Mouse (Mus musculus): ENCODE data around the gene Xntrpc.
"Not testable (repeated sequence)": the region's sequence is repeated elsewhere in the genome, so short reads cannot be mapped to it uniquely, and the experiment has no call there.

Gene Xntrpc

DNA sequence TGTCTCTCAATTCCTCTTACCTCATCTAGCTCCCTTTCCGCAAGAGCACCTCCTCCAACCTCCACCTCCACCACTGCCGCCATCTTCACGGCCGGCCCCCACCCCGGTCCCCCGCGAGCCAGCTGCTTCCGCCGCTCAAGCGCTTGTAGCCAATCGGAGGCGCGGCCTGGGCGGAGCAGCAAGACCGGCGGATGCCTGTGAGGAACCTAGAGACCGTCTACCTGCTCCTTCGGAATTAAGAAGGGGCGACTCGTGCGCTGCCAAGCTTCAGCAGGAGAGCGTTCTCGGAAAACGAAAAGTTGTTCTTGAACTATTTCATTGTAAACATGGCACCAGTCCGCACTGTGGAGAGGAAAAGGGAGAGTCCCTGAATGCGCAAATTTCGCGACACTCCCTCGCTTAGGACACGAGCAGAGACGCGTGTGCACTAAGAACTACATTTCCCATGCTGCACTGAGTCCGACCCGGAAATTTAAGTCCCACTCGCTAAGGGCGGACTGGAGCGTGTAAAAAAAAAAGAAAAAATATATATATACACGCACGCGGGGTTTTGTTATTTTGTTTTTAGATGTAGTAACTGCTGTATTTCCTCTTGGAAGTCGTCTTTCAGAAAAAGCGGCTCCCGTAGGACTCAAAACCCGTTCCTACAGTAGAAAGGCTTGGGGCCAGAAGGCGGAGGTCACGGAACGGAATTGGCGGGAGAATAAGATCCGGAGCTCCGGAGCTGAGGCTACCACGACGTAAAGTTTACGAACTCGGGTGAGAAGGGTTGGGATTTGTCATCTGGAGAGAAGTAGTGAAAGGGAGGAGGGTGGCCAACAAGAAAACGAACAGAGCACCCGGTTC, at the start of gene Xntrpc, which contains the start of the genes Rnf121 and Xndc1:
TSS of gene Xntrpc (plus strand) at position 668 of the 846 bp plus-strand sequence.
TSS of gene Rnf121 (minus strand) at position 424 of the 846 bp plus-strand sequence.
TSS of gene Xndc1 (plus strand) at position 466 of the 846 bp plus-strand sequence.
- DNase-seq (ENCODE audit: inconsistent age in 2 of 2, low spot score in 1 of 2) = peak; percentile 94 to 98

DNA sequence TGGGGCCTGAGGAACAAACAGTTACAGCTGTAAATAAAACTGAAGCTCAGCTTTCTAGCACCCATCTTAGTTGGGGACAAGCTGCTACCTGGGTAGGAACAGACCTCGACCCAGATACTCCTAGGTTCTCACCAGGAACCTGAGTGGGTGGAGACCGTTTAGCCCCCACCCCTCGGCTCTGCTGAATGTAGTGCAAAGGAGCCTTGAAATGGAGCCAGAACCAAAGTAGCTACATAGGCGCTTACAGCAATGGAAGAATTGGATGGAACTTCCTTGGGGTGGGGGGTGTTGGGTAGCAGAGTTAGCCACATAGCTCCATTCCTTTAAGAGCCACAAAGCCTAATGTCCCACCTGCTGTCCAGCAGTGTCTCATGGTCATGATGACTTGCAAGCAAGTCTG, 48.6 kb upstream of the Xntrpc start:
- peak in 1 of 2 experiments; percentile 78 for DNase-seq (ENCODE audit: inconsistent age in 2 of 2, low spot score in 1 of 2)

DNA sequence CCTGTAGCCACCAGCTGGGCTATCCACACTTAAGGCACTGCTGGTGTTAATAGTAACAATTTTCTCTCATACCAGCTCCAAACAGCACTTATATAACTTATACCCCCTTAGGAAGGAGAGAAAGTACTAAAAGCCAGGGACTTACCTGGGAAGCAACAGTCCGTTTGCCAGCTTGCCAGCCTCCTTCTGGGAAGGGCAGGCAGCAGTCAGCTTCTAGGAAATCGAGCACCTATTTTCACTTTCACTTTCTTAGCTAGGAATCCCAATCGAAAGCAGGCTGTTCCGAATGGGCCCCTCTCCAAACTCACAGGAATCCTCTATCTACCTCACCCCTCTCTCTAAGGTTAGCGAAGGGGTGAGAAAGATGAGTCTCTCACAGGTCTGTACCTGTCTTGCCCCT, 48.1 kb upstream of the Xntrpc start:
- no peak for DNase-seq (ENCODE audit: inconsistent age in 2 of 2, low spot score in 1 of 2)

DNA sequence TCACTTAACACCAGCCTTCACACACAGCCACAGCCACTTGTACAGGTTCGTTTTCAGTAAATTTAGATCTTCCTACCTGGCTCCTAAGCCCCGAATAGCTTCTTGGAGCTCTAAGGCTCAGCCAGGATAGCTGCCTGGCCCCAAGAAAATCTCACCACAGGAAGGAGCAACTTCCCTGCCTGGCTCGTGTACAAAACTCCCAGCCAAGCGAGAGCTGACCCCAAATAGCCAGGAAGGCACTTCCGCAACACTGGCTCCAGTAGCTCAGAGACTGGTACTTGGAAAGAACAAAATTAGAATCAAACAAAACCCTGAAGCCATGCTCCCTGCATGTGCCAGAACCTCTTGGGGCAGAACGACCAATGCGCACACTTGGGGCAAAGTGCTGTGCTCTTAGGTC, 47.5 kb upstream of the Xntrpc start:
- peak in 1 of 2 experiments; percentile 74 for DNase-seq (ENCODE audit: inconsistent age in 2 of 2, low spot score in 1 of 2)

DNA sequence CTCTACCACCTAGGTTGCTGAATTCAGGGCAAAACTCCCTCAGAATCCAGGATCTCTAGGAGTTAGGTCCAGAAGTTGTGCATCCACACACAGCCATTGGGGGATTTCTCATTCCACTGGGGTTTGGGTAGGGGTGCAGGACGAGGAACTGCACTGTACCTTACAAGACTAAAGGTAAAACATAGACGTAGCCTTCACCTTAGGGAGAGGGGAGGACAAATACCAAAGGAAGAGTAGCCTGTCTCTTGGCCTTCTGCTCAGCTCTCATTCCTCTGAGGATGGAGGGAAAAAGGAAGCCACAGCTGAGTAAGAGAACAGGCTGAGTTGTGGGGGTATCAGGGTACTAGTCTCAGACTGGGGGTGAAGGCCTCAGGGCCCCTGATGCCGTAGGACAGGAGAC, 46.9 kb upstream of the Xntrpc start, which contains the start of gene Il18bp:
TSS of gene Il18bp (minus strand) at position 101 of the 400 bp plus-strand sequence.
- DNase-seq (ENCODE audit: inconsistent age in 2 of 2, low spot score in 1 of 2) = no peak

- no peak for DNase-seq (ENCODE audit: inconsistent age in 2 of 2, low spot score in 1 of 2)
Measured at GRCm38 (mm10) chr7:102019362-102019761, 46.2 kb upstream of the Xntrpc start.

GRCm38 (mm10) chr7:102020934-102021333, 44.6 kb upstream of the Xntrpc start:
- DNase-seq (ENCODE audit: inconsistent age in 2 of 2, low spot score in 1 of 2) = not testable (repeated sequence)

GRCm38 (mm10) chr7:102023821-102024220, 41.7 kb upstream of the Xntrpc start:
- no peak for DNase-seq (ENCODE audit: inconsistent age in 2 of 2, low spot score in 1 of 2)

DNA sequence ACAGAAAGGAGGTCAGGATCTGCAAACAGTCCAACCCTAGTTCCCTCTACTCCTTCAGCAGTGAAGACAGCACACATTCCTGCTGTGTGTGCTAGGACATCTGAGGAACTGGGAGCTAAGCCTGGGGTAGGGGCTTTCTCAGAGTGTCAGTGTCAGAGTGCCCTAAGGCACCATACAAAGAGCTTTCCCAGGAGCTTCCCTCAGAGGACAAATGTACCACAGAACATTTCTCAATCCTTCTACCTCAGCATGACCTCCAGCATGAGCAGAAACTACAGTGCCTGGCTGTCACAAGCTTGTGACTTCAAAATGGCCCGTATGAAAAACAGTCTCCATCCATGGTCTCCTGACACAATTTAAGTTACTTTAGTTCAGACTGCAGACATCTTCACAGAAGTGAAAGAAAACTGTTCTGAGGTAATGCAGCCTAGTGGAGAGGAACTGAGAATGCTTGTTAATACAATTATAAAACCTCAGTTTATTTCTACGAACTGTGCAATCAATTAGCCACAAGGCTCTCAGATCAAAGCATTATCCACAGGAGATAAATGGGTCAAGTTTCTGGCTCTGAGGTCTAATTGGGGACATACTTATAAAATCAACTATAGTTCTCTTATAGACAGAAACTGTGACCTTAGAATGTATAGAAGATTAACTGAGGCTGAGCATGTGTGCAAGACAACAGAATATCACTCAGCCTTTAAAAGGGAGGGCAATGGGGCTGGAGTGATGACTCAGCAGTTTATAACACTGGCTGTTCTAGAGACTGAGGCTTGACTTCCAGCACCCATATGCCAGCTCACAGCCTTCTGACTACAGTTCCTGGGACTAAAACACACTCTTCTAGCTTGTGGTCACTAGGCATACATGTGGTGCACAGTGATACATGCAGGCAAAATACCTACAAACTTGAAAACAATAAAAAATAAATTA, 40.1 kb upstream of the Xntrpc start:
- DNase-seq (ENCODE audit: inconsistent age in 2 of 2, low spot score in 1 of 2) = peak in 1 of 2 experiments; percentile 72

GRCm38 (mm10) chr7:102034904-102035303, 30.6 kb upstream of the Xntrpc start:
- peak in 1 of 2 experiments; percentile 70 for DNase-seq (ENCODE audit: inconsistent age in 2 of 2, low spot score in 1 of 2)

GRCm38 (mm10) chr7:102035534-102035933, 30.0 kb upstream of the Xntrpc start:
- DNase-seq (ENCODE audit: inconsistent age in 2 of 2, low spot score in 1 of 2) = no peak

- DNase-seq (ENCODE audit: inconsistent age in 2 of 2, low spot score in 1 of 2) = no peak
Measured at GRCm38 (mm10) chr7:102037318-102037717, 28.2 kb upstream of the Xntrpc start.

GRCm38 (mm10) chr7:102042314-102042713, 23.2 kb upstream of the Xntrpc start:
- peak in 1 of 2 experiments; percentile 41 for DNase-seq (ENCODE audit: inconsistent age in 2 of 2, low spot score in 1 of 2)

DNA sequence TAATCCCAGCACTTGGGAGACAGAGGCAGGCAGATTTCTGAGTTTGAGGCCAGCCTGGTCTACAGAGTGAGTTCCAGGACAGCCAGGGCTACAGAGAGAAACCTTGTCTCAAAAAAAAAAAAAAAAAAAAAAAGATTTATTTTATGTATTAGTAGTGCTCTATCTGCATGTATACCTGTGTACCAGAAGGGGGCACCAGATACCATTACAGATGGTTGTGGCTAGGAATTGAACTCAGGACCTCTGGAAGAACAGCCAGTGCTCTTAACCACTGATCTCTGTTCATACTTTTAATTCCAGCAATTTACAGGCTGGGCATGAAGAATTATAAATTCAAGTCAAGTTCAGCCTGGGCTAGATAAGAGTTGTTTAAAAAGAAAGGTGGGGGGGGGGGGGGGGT, 17.0 kb upstream of the Xntrpc start:
- not testable (repeated sequence) for DNase-seq (ENCODE audit: inconsistent age in 2 of 2, low spot score in 1 of 2)

- no peak for DNase-seq (ENCODE audit: inconsistent age in 2 of 2, low spot score in 1 of 2)
Measured at GRCm38 (mm10) chr7:102061353-102061752, 4.2 kb upstream of the Xntrpc start.

- DNase-seq (ENCODE audit: inconsistent age in 2 of 2, low spot score in 1 of 2) = no peak
Measured at GRCm38 (mm10) chr7:102062203-102062602, 3.3 kb upstream of the Xntrpc start.

DNA sequence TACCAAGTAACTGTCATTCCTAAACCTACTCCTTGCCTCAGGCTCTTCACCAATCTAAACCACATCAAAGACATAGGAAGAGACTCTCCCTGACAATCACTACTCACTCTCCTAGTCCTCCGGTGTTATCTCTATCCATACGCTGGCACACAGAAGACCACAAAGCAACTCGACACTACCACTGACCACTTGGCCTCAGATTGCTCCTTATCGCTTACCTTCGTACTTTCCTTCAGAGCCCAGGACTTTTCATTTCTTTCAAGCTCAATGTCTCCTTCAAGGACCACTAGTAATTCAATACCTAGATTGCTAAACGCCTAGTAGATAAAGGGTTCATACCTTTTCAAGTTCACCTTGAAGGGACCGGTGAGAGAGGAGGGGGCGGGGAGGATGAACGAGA, 1.6 kb upstream of the Xntrpc start:
- no peak for DNase-seq (ENCODE audit: inconsistent age in 2 of 2, low spot score in 1 of 2)

GRCm38 (mm10) chr7:102064655-102065045, 863 bp upstream of the Xntrpc start:
- DNase-seq (ENCODE audit: inconsistent age in 2 of 2, low spot score in 1 of 2) = no peak

GRCm38 (mm10) chr7:102066363-102066762, 850 bp downstream of the Xntrpc start:
- no peak for DNase-seq (ENCODE audit: inconsistent age in 2 of 2, low spot score in 1 of 2)

DNA sequence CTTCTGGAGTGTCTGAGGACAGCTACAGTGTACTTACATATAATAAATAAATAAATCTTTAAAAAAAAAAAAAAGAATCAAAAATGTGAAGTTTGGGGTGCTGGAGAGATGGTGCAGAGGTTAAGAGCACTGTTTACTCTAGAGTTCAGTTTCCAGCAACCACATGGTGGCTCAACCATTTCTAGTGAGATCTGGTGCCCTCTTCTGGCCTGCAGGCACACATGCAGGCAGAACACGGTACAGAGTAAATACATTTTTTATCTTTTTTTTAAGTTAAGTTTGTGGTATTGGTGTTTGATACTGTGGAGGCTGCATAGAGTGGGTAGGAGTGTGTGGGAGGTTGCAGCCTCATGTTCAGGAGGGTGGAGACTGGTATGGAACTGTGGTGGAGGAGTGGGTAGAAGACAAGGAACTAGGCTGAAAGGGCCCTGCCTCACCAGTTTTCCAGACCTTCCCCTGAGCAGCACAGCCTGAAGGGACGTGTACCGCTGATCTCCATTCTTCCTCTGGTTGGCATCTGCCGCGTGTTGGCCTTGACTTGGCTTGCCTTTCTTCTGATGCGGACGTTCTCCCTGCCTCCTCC, 11.3 kb downstream of the Xntrpc start:
- DNase-seq (ENCODE audit: inconsistent age in 2 of 2, low spot score in 1 of 2) = peak in 1 of 2 experiments; percentile 66

- peak in 1 of 2 experiments; percentile 73 for DNase-seq (ENCODE audit: inconsistent age in 2 of 2, low spot score in 1 of 2)
Measured at GRCm38 (mm10) chr7:102078517-102078916, 13.0 kb downstream of the Xntrpc start.
